Comparison of ENCODE assay signal across 8 mouse cellular contexts in the genomic region with DNA sequence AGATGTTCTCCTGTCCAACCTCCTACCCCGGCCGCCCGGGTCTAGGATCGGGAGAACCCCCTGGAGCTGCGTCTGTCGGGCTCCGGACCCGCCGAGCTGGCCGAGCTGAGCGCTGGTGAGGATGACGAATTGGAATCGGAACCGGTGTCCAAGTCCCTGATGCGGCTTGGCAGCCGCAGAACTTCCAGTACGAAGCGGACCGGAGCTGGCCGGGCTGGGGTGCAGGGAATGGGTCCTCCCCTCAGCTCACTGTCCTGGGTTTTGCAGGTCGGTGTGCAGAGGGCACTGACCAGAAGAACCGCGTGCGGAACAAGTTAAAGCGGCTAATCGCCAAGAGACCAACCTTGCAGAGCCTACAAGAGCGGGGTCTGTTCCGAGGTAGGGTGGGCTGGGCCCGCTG. TPM values are rescaled to one million over a fixed set of nuclear protein-coding genes. Genes with fewer than 3 reads are reported as not detected.
DNase-seq lines count a peak whose midpoint lies in the region; ATAC-seq and TF ChIP-seq lines count a peak whose summit lies in the region.

No protein-coding gene starts in this region.

- peak overlapping the region; percentile 66 for H3K9ac ChIP-seq in heart, embryonic 16.5 days (ENCODE audit: low read length)
- peak overlapping the region; percentile 67 for H3K9ac ChIP-seq in limb, embryonic 14.5 days (ENCODE audit: low read depth, low read length, severe bottlenecking)

- intact Hi-C loops in left cerebral cortex, postnatal 4 days (cut with DNase I) = no loop called here

- no peak for ATAC-seq in heart, embryonic 16.5 days (replicated peaks; ENCODE audit: extremely low read depth, insufficient read depth, low FRiP score)
- no peak for ATAC-seq in limb, embryonic 14.5 days (ENCODE audit: low FRiP score, low read depth)
- ATAC-seq in megakaryocyte-erythroid progenitor cell, adult 5-6 weeks (replicated peaks; ENCODE audit: low FRiP score, low TSS enrichment, poor library complexity, severe bottlenecking) = no peak

- peaks cover 3% of the 10 kb centered on the region; the same call in 1 of the 2 replicates for H3K9me3 ChIP-seq in heart, embryonic 16.5 days (replicated peaks; ENCODE audit: control insufficient read depth, low read length)
- H3K9me3 ChIP-seq in limb, embryonic 14.5 days (ENCODE audit: control insufficient read depth, low read length) = no peaks in the 10 kb centered on the region

- H3K27me3 ChIP-seq in kidney, adult 2 months (replicated peaks; ENCODE audit: control insufficient read depth, insufficient read depth, low read length) = peaks cover 2% of the 10 kb centered on the region; the same call in 1 of the 2 replicates
- peaks cover 41% of the 10 kb centered on the region for H3K27me3 ChIP-seq in heart, embryonic 16.5 days (ENCODE audit: control insufficient read depth, insufficient read depth, low read length)
- peaks cover 23% of the 10 kb centered on the region for H3K27me3 ChIP-seq in limb, embryonic 14.5 days (ENCODE audit: control insufficient read depth, insufficient read depth, low read length)

- H3K36me3 ChIP-seq in kidney, adult 2 months (ENCODE audit: control insufficient read depth, insufficient read depth, low read length) = no peaks in the 10 kb centered on the region
- no peaks in the 10 kb centered on the region for H3K36me3 ChIP-seq in heart, embryonic 16.5 days (ENCODE audit: control insufficient read depth, insufficient read depth)
- H3K36me3 ChIP-seq in limb, embryonic 14.5 days (ENCODE audit: control insufficient read depth, insufficient read depth, low read length) = peaks cover 22% of the 10 kb centered on the region

- no peak for TF ChIP-seq POLR2A in kidney, adult 2 months (IDR thresholded peaks at IDR 0.05; ENCODE audit: low read depth, low read length)
- no peak for TF ChIP-seq POLR2A in cortical plate, adult 2 months (IDR thresholded peaks at IDR 0.05; ENCODE audit: extremely low read depth, insufficient read depth, low read length)
- TF ChIP-seq POLR2A in limb, embryonic 14.5 days (IDR thresholded peaks at IDR 0.05; ENCODE audit: borderline replicate concordance, extremely low read depth, insufficient read depth, insufficient read length) = no peak

- H3K27ac ChIP-seq in kidney, adult 2 months (ENCODE audit: insufficient read depth, low read depth, low read length) = no peak overlapping the region
- no peak overlapping the region for H3K27ac ChIP-seq in cortical plate, adult 2 months (ENCODE audit: insufficient read depth, low read length)
- no peak overlapping the region for H3K27ac ChIP-seq in heart, embryonic 16.5 days (ENCODE audit: low read length)
- no peak overlapping the region for H3K27ac ChIP-seq in limb, embryonic 14.5 days (replicated peaks; ENCODE audit: low read depth, low read length)

- 17% methylated on average over 29 of the region's 29 CpGs for WGBS in kidney, adult 2 months
- 8% methylated on average over 29 of the region's 29 CpGs for WGBS in heart, embryonic 16.5 days
- WGBS in limb, embryonic 14.5 days = 6% methylated on average over 29 of the region's 29 CpGs

- H3K4me2 ChIP-seq in heart, embryonic 16.5 days (ENCODE audit: low read depth, low read length) = peak overlapping the region; percentile 82
- H3K4me2 ChIP-seq in limb, embryonic 14.5 days (replicated peaks; ENCODE audit: low read depth, low read length, severe bottlenecking) = peak overlapping the region; percentile 96

- peak overlapping the region; percentile 41 for H3K4me3 ChIP-seq in kidney, adult 2 months (ENCODE audit: insufficient read depth, low read depth, low read length)
- H3K4me3 ChIP-seq in cortical plate, adult 2 months (ENCODE audit: insufficient read depth, low read length) = peak overlapping the region; percentile 5; the same call in 1 of the 2 replicates
- H3K4me3 ChIP-seq in heart, embryonic 16.5 days (ENCODE audit: low read length) = peak overlapping the region; percentile 56
- H3K4me3 ChIP-seq in limb, embryonic 14.5 days (replicated peaks; ENCODE audit: low read length) = peak overlapping the region; percentile 52

- DNase-seq in kidney, adult 2 months = peak; percentile 35
- DNase-seq in kidney, adult 11 months = no peak
- no peak for DNase-seq in limb, embryonic 14.5 days (ENCODE audit: low spot score)
- DNase-seq in testis, postnatal 10 days (ENCODE audit: low spot score) = peak; percentile 54
- DNase-seq in left cerebral cortex, postnatal 4 days = no peak

- H3K4me1 ChIP-seq in kidney, adult 2 months (ENCODE audit: control insufficient read depth, insufficient read depth, low read length) = no peaks in the 10 kb centered on the region
- H3K4me1 ChIP-seq in cortical plate, adult 2 months (ENCODE audit: control insufficient read depth, insufficient read depth, low read length) = no peaks in the 10 kb centered on the region
- H3K4me1 ChIP-seq in heart, embryonic 16.5 days (ENCODE audit: control insufficient read depth, insufficient read depth, low read length) = peaks cover 11% of the 10 kb centered on the region
- H3K4me1 ChIP-seq in limb, embryonic 14.5 days (ENCODE audit: control insufficient read depth, insufficient read depth, low read length) = peaks cover 8% of the 10 kb centered on the region; the same call in 1 of the 2 replicates

- TF ChIP-seq CTCF in kidney, adult 2 months (conservative IDR thresholded peaks at IDR 0.05; ENCODE audit: insufficient read depth, insufficient read length, low read depth, low read length) = no peak
- TF ChIP-seq CTCF in cortical plate, adult 2 months (IDR thresholded peaks at IDR 0.05; ENCODE audit: extremely low read depth, insufficient read depth, low read length) = no peak

RNA-seq across cellular contexts. Expression of a gene that starts 5.1 kb away (rescaled TPM):
- polyA plus RNA-seq in kidney, adult 2 months (2012; rRNA removed) = 2.7 and 6.0 TPM in 2 replicates
- 1.2 and 1.4 TPM in 2 replicates for polyA plus RNA-seq in cortical plate, adult 2 months (2012; rRNA removed)
- 7.5 and 15.9 TPM in 2 replicates for polyA plus RNA-seq in heart, embryonic 16.5 days (2015; fragmentation: Nextera tagmentation; extraction: Ambion mirVana)
- 5.5 and 5.8 TPM in 2 replicates for polyA plus RNA-seq in limb, embryonic 14.5 days (2012; rRNA removed)
- polyA plus RNA-seq in limb, embryonic 14.5 days (2014; fragmentation: Nextera tagmentation; extraction: Ambion mirVana) = 5.6 and 7.5 TPM in 2 replicates
- total RNA-seq in left cerebral cortex, postnatal 4 days (2021) = 1 to 10 TPM in 1 of 2 experiments, under 1 TPM in 1; 0.56 to 1.1 TPM
- total RNA-seq in megakaryocyte-erythroid progenitor cell, adult 5-6 weeks (2014; fragmentation: Nextera tagmentation) = 20.9 and 31.7 TPM in 2 replicates
- total RNA-seq in megakaryocyte-erythroid progenitor cell, adult 5-6 weeks (2017) = 10.5 and 10.8 TPM in 2 replicates

RNA-seq across cellular contexts. Expression of a gene that starts 14.9 kb away (rescaled TPM):
- 1.7 and 3.0 TPM in 2 replicates for polyA plus RNA-seq in kidney, adult 2 months (2012; rRNA removed)
- polyA plus RNA-seq in cortical plate, adult 2 months (2012; rRNA removed) = 2.3 and 2.6 TPM in 2 replicates
- 0.91 and 1.4 TPM in 2 replicates for polyA plus RNA-seq in heart, embryonic 16.5 days (2015; fragmentation: Nextera tagmentation; extraction: Ambion mirVana)
- 118 and 157 TPM in 2 replicates for polyA plus RNA-seq in limb, embryonic 14.5 days (2012; rRNA removed)
- polyA plus RNA-seq in limb, embryonic 14.5 days (2014; fragmentation: Nextera tagmentation; extraction: Ambion mirVana) = 16.4 and 19.9 TPM in 2 replicates
- total RNA-seq in left cerebral cortex, postnatal 4 days (2021) = 1 to 10 TPM; 2.8 to 4.1 TPM
- not detected in 2 replicates for total RNA-seq in megakaryocyte-erythroid progenitor cell, adult 5-6 weeks (2014; fragmentation: Nextera tagmentation)
- not detected in 2 replicates for total RNA-seq in megakaryocyte-erythroid progenitor cell, adult 5-6 weeks (2017)

RNA-seq across cellular contexts. Expression of a gene that starts 15.2 kb away (rescaled TPM):
- polyA plus RNA-seq in kidney, adult 2 months (2012; rRNA removed) = 44.4 and 48.3 TPM in 2 replicates
- polyA plus RNA-seq in cortical plate, adult 2 months (2012; rRNA removed) = 71.6 and 75.6 TPM in 2 replicates
- polyA plus RNA-seq in heart, embryonic 16.5 days (2015; fragmentation: Nextera tagmentation; extraction: Ambion mirVana) = 80.4 and 81.2 TPM in 2 replicates
- polyA plus RNA-seq in limb, embryonic 14.5 days (2012; rRNA removed) = 78.5 and 79.8 TPM in 2 replicates
- 113 and 114 TPM in 2 replicates for polyA plus RNA-seq in limb, embryonic 14.5 days (2014; fragmentation: Nextera tagmentation; extraction: Ambion mirVana)
- total RNA-seq in left cerebral cortex, postnatal 4 days (2021) = 10 to 100 TPM; 65.3 to 65.5 TPM
- total RNA-seq in megakaryocyte-erythroid progenitor cell, adult 5-6 weeks (2014; fragmentation: Nextera tagmentation) = 135 and 140 TPM in 2 replicates
- 213 and 264 TPM in 2 replicates for total RNA-seq in megakaryocyte-erythroid progenitor cell, adult 5-6 weeks (2017)

RNA-seq across cellular contexts. Expression of a gene that starts 27.4 kb away (rescaled TPM):
- not detected in 2 replicates for polyA plus RNA-seq in kidney, adult 2 months (2012; rRNA removed)
- 0.10 and 0.19 TPM in 2 replicates for polyA plus RNA-seq in cortical plate, adult 2 months (2012; rRNA removed)
- polyA plus RNA-seq in heart, embryonic 16.5 days (2015; fragmentation: Nextera tagmentation; extraction: Ambion mirVana) = 0.04 TPM in 1 of 2 replicates, not detected in the other
- polyA plus RNA-seq in limb, embryonic 14.5 days (2012; rRNA removed) = 0.01 TPM in 1 of 2 replicates, not detected in the other
- not detected in 2 replicates for polyA plus RNA-seq in limb, embryonic 14.5 days (2014; fragmentation: Nextera tagmentation; extraction: Ambion mirVana)
- not detected for total RNA-seq in left cerebral cortex, postnatal 4 days (2021)
- total RNA-seq in megakaryocyte-erythroid progenitor cell, adult 5-6 weeks (2014; fragmentation: Nextera tagmentation) = not detected in 2 replicates
- total RNA-seq in megakaryocyte-erythroid progenitor cell, adult 5-6 weeks (2017) = not detected in 2 replicates

RNA-seq across cellular contexts. Expression of a gene that starts 38.0 kb away (rescaled TPM):
- 24.6 and 26.8 TPM in 2 replicates for polyA plus RNA-seq in kidney, adult 2 months (2012; rRNA removed)
- polyA plus RNA-seq in cortical plate, adult 2 months (2012; rRNA removed) = 35.1 TPM in 2 replicates
- polyA plus RNA-seq in heart, embryonic 16.5 days (2015; fragmentation: Nextera tagmentation; extraction: Ambion mirVana) = 11.4 and 11.7 TPM in 2 replicates
- polyA plus RNA-seq in limb, embryonic 14.5 days (2012; rRNA removed) = 68.1 and 86.6 TPM in 2 replicates
- 19.9 and 20.7 TPM in 2 replicates for polyA plus RNA-seq in limb, embryonic 14.5 days (2014; fragmentation: Nextera tagmentation; extraction: Ambion mirVana)
- total RNA-seq in left cerebral cortex, postnatal 4 days (2021) = 10 to 100 TPM; 47.7 to 51.5 TPM
- 42.8 and 72.8 TPM in 2 replicates for total RNA-seq in megakaryocyte-erythroid progenitor cell, adult 5-6 weeks (2014; fragmentation: Nextera tagmentation)
- total RNA-seq in megakaryocyte-erythroid progenitor cell, adult 5-6 weeks (2017) = 2.7 and 3.8 TPM in 2 replicates

Comparison
In these comparisons a context has a peak if more than half of its experiments do, and no peak if none do; other contexts are left out.
1. DNase-seq: peak in kidney, adult 2 months (single experiment) and testis, postnatal 10 days (single experiment); none in kidney, adult 11 months (single experiment), limb, embryonic 14.5 days (single experiment) and left cerebral cortex, postnatal 4 days (single experiment).
2. H3K4me3 ChIP-seq: peak in every context shown above with its lines; median percentile 56 in heart, embryonic 16.5 days; 52 in limb, embryonic 14.5 days; 41 in kidney, adult 2 months; 5 in cortical plate, adult 2 months.